Mouse (Mus musculus) urinary bladder, postnatal 4 days (tissue): Measurements from ENCODE around the gene Tmco3.
"Not testable (repeated sequence)": the region's sequence is repeated elsewhere in the genome, so short reads cannot be mapped to it uniquely, and the experiment has no call there.

Experiments
- DNase-seq, 2 experiments: peaks; one replicate each; pipeline ENCODE4 v3.0.0; 2021 to 2022; ENCODE audit warnings: low spot score in 2 of 2

Tmco3 gene

GRCm38 (mm10) chr8:13306309-13306909 lies 18.4 kb downstream of the Tmco3 start:
- DNase-seq, result no peak

GRCm38 (mm10) chr8:13306916-13307315 lies 18.9 kb downstream of the Tmco3 start:
- no peak for DNase-seq

GRCm38 (mm10) chr8:13314922-13315321 lies 26.9 kb downstream of the Tmco3 start:
- no peak for DNase-seq

- DNase-seq, result no peak
Measured at GRCm38 (mm10) chr8:13316671-13317070, 28.7 kb downstream of the Tmco3 start.

- DNase-seq, result no peak
Measured at GRCm38 (mm10) chr8:13326598-13326997, 38.6 kb downstream of the Tmco3 start.

- no peak for DNase-seq
Measured at GRCm38 (mm10) chr8:13334671-13335070, 46.7 kb downstream of the Tmco3 start.

GRCm38 (mm10) chr8:13337245-13337644 lies 49.3 kb downstream of the Tmco3 start:
- DNase-seq, result not testable (repeated sequence)

- DNase-seq, result no peak
Measured at GRCm38 (mm10) chr8:13337678-13338077, 49.7 kb downstream of the Tmco3 start.

- DNase-seq, result peak; percentile 78 to 81
Measured at GRCm38 (mm10) chr8:13338255-13338860, 50.4 kb downstream of the Tmco3 start, which contains the start of gene Tfdp1. Gene Tfdp1 (plus strand): TSS chr8:13338751.

- peak in 1 of 2 experiments; percentile 44 for DNase-seq
Measured at GRCm38 (mm10) chr8:13338901-13339645, 51.1 kb downstream of the Tmco3 start.

GRCm38 (mm10) chr8:13339646-13339990 lies 51.6 kb downstream of the Tmco3 start:
- DNase-seq, result no peak

- DNase-seq, result no peak
Measured at GRCm38 (mm10) chr8:13340650-13341049, 52.7 kb downstream of the Tmco3 start.

GRCm38 (mm10) chr8:13342340-13342739 lies 54.4 kb downstream of the Tmco3 start:
- DNase-seq, result no peak

- no peak for DNase-seq
Measured at GRCm38 (mm10) chr8:13343134-13343533, 55.1 kb downstream of the Tmco3 start.

GRCm38 (mm10) chr8:13350052-13350451 lies 62.1 kb downstream of the Tmco3 start:
- no peak for DNase-seq

- DNase-seq, result no peak
Measured at GRCm38 (mm10) chr8:13351593-13351992, 63.6 kb downstream of the Tmco3 start.

GRCm38 (mm10) chr8:13352601-13353000 lies 64.6 kb downstream of the Tmco3 start:
- DNase-seq, result no peak

GRCm38 (mm10) chr8:13353155-13353833 lies 65.3 kb downstream of the Tmco3 start:
- no peak for DNase-seq

GRCm38 (mm10) chr8:13353883-13354282 lies 65.9 kb downstream of the Tmco3 start:
- DNase-seq, result no peak

- no peak for DNase-seq
Measured at GRCm38 (mm10) chr8:13356221-13356620, 68.2 kb downstream of the Tmco3 start.

GRCm38 (mm10) chr8:13356681-13357080 lies 68.7 kb downstream of the Tmco3 start:
- DNase-seq, result no peak

GRCm38 (mm10) chr8:13360213-13360612 lies 72.2 kb downstream of the Tmco3 start:
- DNase-seq, result no peak
